Mouse (Mus musculus): ENCODE data around the gene Atp2b1. TPM values are rescaled to one million over a fixed set of nuclear protein-coding genes. Genes with fewer than 3 reads are reported as not detected.

The Atp2b1 gene
- total RNA-seq, 2 experiments from 2014 or later = 67.8 to 71.3 TPM

GRCm38 (mm10) chr10:98915398-98915931, 1.3 kb downstream of the Atp2b1 start:
- DNase-seq (ENCODE audit: low spot score) = peak; percentile 8
- intact Hi-C loops (cut with DNase I) = loop anchor here (5.0 kb wide), 3 partner anchors 57 to 172 kb away; no protein-coding TSS in a partner anchor

GRCm38 (mm10) chr10:98916011-98916780, 2.0 kb downstream of the Atp2b1 start:
- DNase-seq (ENCODE audit: low spot score) = no peak
- intact Hi-C loops (cut with DNase I) = loop anchor here (5.0 kb wide), 3 partner anchors 56 to 171 kb away; no protein-coding TSS in a partner anchor

GRCm38 (mm10) chr10:98916781-98917340, 2.7 kb downstream of the Atp2b1 start:
- no peak for DNase-seq (ENCODE audit: low spot score)
- intact Hi-C loops (cut with DNase I) = loop anchor here (5.0 kb wide), 3 partner anchors 55 to 170 kb away; no protein-coding TSS in a partner anchor

DNA sequence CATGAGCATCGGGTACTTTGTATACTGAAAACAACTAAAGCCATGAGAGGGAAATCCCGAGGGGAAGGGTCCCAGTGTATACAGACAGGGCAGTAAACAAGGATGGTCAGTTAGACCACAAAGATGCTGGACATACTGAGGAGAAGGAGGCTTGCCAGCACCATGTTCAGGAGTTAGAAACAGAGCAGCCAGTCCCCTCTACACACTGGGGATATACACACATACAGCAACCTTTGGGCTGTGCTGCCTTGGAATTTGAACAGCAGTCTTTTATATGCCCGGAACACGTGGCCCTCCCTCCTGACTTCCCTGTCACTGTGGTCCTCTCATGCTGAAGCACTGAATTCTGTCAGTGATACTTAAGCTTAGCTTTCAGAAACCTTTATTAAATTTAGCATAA, 10.9 kb downstream of the Atp2b1 start:
- DNase-seq (ENCODE audit: low spot score) = no peak
- intact Hi-C loops (cut with DNase I) = no loop called here

DNA sequence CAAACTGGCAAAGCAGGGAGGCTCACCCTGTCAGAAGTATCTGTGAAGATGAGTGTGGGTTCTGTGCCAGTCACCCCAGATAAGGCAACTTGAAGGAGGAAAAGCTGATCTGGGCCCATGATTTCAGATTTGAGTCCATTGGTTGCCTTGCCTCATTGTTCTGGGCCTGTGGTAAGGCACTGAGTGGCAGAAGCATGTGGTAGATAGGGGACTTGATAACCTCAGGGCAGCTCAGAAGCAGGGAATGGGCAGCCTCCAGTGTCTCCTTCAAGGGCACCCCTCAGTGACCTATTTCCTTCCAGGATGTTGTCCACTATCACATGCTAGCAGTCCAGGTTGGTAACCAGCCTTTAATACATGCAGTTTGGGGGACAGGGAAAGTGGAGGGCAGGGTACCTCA, 12.8 kb downstream of the Atp2b1 start:
- intact Hi-C loops (cut with DNase I) = no loop called here

GRCm38 (mm10) chr10:98929444-98929843, 15.2 kb downstream of the Atp2b1 start:
- intact Hi-C loops (cut with DNase I) = no loop called here
- no peak for DNase-seq (ENCODE audit: low spot score)

More for the DNA sequence above, 12.8 kb downstream of the Atp2b1 start:
- no peak for DNase-seq (ENCODE audit: low spot score)

GRCm38 (mm10) chr10:98930143-98930542, 15.9 kb downstream of the Atp2b1 start:
- no peak for DNase-seq (ENCODE audit: low spot score)
- intact Hi-C loops (cut with DNase I) = no loop called here

DNA sequence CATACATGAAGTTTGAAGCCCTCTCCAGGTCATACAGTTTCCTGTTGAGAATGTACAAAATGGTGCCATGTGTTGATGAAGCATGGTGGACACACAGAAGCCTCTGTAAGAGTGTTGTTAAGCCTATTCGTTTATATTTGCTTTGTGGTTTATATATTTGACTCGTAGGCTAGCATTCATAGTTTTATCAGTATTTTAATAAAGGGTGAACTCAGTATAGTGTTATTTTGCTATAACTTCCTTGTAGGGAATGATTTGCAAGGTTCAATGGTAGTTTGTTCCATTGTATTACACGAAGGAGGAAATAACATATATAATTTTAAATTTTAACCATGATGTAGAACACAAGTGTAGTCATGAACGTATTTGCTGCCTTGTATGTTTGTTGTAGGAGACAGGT, 25.9 kb downstream of the Atp2b1 start:
- intact Hi-C loops (cut with DNase I) = no loop called here
- DNase-seq (ENCODE audit: low spot score) = no peak

DNA sequence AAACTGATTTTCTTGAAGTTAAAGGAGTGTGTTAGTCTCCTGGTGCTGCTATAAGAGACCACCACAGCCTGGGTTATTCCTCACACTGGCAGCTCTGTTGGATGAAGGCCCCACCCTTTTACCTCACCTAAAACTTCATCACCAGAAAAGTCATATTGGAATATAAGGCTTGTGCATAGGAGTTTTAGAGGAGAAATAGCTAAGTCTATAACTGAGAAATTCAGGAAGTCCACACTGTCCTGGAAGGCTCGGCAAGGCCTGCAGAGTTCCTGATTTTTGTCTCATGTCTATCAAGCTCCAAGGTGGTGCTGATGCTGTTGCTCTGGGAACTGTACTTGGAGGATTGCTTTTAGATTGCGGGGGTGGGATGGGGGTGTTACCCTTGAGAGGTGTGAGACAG, 26.6 kb downstream of the Atp2b1 start:
- intact Hi-C loops (cut with DNase I) = no loop called here
- no peak for DNase-seq (ENCODE audit: low spot score)

DNA sequence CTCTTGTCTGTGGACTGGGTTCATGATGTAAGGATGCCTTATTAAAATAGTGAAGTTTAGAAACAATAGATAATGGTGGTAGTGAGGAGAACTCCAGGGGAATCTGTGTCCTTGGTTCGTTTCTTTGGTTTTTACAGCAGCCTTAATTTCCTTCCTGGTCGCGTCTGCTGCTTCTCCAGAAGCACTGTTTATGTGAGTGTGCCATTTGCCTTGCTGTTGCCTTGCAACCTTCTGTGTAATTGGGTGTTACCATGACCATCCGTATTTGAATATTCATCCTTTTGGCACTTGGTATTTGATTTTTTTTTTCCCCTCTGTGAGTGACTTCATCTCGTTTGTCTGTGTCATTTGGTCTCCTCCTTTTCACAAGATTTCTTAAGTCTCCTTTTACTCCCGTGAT, 27.8 kb downstream of the Atp2b1 start:
- intact Hi-C loops (cut with DNase I) = no loop called here
- no peak for DNase-seq (ENCODE audit: low spot score)

- DNase-seq (ENCODE audit: low spot score) = no peak
- intact Hi-C loops (cut with DNase I) = no loop called here
Observed at GRCm38 (mm10) chr10:98942999-98943398, 28.8 kb downstream of the Atp2b1 start.

DNA sequence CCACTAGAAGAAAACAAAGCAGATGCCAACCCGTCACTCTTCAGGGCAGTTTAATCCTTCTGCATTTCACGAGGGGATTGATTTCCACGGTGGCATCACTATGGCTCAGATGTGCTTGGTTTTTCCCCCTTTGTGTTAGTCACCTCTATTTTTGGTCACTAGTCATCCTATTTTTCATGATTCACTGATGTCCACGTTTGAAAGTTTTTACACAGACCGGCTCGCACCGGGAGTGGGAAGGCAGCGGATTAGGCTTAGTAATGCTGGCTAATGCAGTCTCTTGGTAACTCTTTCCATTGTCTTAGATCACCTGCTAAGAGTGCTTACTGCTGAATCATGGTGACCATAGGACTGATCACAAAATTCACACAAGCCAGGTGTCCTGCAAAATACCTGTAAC, 29.7 kb downstream of the Atp2b1 start:
- intact Hi-C loops (cut with DNase I) = no loop called here

DNA sequence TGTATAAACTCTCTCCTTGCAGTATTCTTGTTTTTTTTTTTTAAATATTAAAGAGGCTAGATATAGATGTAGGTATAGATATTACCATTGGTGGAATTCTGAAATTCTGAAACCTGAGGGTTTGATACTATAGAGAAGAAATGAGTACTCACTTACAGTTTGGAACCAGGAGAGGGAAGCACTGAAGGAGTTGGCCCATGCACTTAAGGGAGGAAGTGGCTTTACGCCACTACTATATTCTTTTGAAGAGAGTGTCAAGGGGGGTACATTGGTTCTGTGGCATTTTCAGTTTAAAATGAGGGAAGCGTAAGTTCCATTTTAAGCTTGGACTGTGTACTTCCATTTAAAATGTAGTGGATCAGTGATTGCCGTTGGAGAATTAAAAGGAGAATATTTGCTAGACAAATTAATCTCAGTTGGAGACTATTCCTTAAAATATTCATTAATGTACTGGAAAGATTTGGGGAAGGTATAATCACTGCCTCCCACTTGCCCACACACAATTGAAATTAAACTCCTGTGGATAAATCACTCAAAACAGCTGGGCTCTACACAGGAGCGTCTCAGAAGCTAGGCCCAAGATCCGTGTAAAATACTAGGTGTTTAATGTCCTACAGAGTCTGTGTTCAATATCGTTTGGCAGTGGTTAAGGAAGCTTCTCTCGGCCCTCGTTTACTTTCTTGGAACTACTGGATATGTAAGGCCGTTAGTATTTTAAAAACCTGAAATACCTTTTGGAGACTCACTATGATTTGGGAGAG, 32.0 kb downstream of the Atp2b1 start:
- intact Hi-C loops (cut with DNase I) = no loop called here
- DNase-seq (ENCODE audit: low spot score) = no peak

More for the DNA sequence above, 29.7 kb downstream of the Atp2b1 start:
- DNase-seq (ENCODE audit: low spot score) = no peak

- DNase-seq (ENCODE audit: low spot score) = no peak
- intact Hi-C loops (cut with DNase I) = no loop called here
Observed at GRCm38 (mm10) chr10:98947206-98947605, 33.0 kb downstream of the Atp2b1 start.

DNA sequence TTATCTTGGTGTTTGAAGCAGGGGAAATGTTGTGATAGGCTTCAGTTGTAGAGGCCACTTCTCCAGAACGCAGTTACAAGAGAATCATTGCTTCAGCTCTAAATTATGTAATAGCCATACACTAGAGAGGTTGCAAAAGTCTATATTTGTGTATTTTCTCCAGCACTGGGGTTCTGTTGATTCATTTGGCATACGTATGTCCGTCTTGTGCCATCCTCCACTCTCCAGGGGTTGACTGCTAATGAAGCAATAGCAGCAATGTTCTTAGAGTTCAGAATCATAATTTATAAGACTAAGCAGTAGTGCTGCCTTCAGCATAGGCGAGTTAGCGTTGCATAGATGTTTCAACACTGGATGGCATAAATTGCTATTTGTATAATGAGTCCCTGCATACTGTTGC, 33.9 kb downstream of the Atp2b1 start:
- intact Hi-C loops (cut with DNase I) = no loop called here
- DNase-seq (ENCODE audit: low spot score) = no peak

GRCm38 (mm10) chr10:98949750-98950149, 35.5 kb downstream of the Atp2b1 start:
- intact Hi-C loops (cut with DNase I) = no loop called here

GRCm38 (mm10) chr10:98951286-98952270, 37.4 kb downstream of the Atp2b1 start:
- intact Hi-C loops (cut with DNase I) = no loop called here
- no peak for DNase-seq (ENCODE audit: low spot score)

More at GRCm38 (mm10) chr10:98949750-98950149, 35.5 kb downstream of the Atp2b1 start:
- no peak for DNase-seq (ENCODE audit: low spot score)

DNA sequence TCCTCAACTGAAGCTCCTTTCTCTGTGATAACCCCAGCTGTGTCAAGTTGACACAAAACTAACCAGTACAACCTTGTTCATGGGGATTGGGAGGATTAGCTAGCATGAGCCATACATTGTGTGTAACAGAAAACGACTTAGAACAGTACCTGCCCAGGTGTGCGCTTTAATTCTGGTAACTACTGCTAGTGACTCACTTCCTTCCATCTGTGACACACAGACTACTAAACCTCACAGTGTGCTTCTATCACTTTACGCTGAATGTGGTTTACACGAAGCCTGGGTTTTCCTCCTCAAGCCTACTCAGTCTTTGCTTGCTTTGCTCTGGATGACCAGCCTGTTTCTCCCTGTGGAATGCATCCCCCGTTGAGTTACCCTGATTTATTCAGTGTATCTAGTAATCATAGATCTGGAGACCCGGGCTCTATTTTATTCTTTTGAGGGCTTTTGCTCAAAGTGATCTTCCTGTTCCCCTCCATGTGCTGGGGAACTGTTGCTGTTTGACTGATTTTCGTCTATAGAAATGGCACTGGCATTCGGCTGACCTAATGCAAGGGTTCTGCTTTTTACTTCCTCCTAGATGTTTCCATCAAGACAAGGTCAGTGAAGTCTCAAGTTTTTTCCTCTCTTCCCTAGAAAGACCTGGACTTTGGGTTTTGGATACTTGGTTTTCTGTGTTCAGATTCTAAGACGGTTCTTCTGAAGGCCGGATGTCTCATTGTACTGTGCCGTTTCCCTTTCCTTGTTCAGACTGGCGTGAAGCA, 40.2 kb downstream of the Atp2b1 start:
- no peak for DNase-seq (ENCODE audit: low spot score)
- intact Hi-C loops (cut with DNase I) = no loop called here

- intact Hi-C loops (cut with DNase I) = no loop called here
- no peak for DNase-seq (ENCODE audit: low spot score)
Observed at GRCm38 (mm10) chr10:98956124-98956523, 41.9 kb downstream of the Atp2b1 start.
